Mouse (Mus musculus) hindbrain, embryonic 12.5 days (tissue): ENCODE measurements around the gene Pitpnb. TPM values are rescaled to one million over a fixed set of nuclear protein-coding genes. Genes with fewer than 3 reads are reported as not detected.

ENCODE experiments used
- ATAC-seq: fragments of 200-750 bp; cut with Nextera tagmentation; 2 replicates; pipeline ENCODE4 v1.8.0; 2017; ENCODE audit warnings: moderate TSS enrichment; ENCODE audit not compliant: low FRiP score
- H3K27ac ChIP-seq: fragments of 300-500 bp; sonication (generic); 2 replicates; pipeline ENCODE4 v1.5.1; 2016; ENCODE audit warnings: mild to moderate bottlenecking
- H3K27me3 ChIP-seq: fragments of 300-500 bp; sonication (generic); 2 replicates; pipeline ENCODE4 v1.6.1; 2016; ENCODE audit warnings: mild to moderate bottlenecking
- H3K36me3 ChIP-seq: fragments of 300-500 bp; sonication (generic); 2 replicates; pipeline ENCODE4 v1.6.1; 2016; ENCODE audit warnings: mild to moderate bottlenecking
- H3K4me1 ChIP-seq: fragments of 300-500 bp; sonication (generic); 2 replicates; pipeline ENCODE4 v1.6.1; 2016
- H3K4me2 ChIP-seq: fragments of 300-500 bp; sonication (generic); replicated peaks from 2 replicates; pipeline ENCODE4 v1.6.1; 2016; ENCODE audit warnings: mild to moderate bottlenecking
- H3K4me3 ChIP-seq: fragments of 300-500 bp; sonication (generic); 2 replicates; pipeline ENCODE4 v1.5.1; 2016; ENCODE audit warnings: mild to moderate bottlenecking
- H3K9ac ChIP-seq: fragments of 300-500 bp; sonication (generic); 2 replicates; pipeline ENCODE4 v1.6.1; 2016; ENCODE audit warnings: mild to moderate bottlenecking, moderate library complexity
- H3K9me3 ChIP-seq: fragments of 300-500 bp; sonication (generic); replicated peaks from 2 replicates; pipeline ENCODE4 v1.6.1; 2016; ENCODE audit warnings: mild to moderate bottlenecking
- WGBS: fragments of 180-500 bp; shearing (Covaris S2); methylation state at CpG from one replicate; pipeline ENCODE4 v1.1.7; 2016; 5-methylcytosine and 5-hydroxymethylcytosine counted together
- polyA plus RNA-seq: library from polyadenylated mRNA; unstranded; fragments of >200 nt; fragmentation: Nextera tagmentation; extraction: Ambion mirVana; gene quantifications from 2 replicates; pipeline ENCODE4 v1.2.1, GENCODE M21; 2016

Pitpnb gene
- 100 and 111 TPM in 2 replicates for polyA plus RNA-seq

DNA sequence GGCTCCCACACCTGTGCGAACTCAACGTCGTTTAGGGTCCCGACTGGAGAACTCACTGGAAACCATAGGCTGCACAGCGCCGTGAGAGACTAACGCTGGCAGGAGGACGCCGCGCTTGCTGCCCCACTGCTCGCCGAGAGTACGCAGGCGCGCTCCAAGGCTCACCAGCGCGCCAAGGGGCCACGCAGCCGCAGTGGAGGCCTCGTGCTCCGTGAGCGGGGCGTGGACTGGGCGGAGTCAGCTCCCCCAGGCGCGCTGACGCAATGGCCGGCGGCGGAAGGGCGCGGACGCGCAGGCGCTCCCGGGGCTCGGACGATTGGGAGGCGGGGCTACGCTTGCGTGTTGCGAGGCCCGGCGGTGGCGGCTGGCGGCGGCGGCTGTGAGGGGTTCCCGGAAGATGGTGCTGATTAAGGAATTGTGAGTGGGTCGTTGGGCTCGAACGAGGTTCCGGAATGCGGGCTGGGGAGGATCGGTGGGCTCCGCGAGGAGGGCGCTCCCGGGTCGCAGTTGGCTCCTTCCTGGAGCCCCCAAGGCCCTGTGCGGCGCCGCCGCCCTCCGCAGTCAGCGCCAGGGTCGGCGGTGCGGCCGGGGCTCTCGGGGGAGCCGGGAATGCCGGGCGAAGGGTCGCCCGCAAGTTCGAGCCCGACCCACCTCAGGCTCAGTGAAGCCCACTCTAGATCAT is at the start of gene Pitpnb:
Gene Pitpnb, plus strand, starts transcription at position 347 of the 682 bp plus-strand sequence.
- no peaks in the 10 kb centered on the region for H3K9me3 ChIP-seq

DNA sequence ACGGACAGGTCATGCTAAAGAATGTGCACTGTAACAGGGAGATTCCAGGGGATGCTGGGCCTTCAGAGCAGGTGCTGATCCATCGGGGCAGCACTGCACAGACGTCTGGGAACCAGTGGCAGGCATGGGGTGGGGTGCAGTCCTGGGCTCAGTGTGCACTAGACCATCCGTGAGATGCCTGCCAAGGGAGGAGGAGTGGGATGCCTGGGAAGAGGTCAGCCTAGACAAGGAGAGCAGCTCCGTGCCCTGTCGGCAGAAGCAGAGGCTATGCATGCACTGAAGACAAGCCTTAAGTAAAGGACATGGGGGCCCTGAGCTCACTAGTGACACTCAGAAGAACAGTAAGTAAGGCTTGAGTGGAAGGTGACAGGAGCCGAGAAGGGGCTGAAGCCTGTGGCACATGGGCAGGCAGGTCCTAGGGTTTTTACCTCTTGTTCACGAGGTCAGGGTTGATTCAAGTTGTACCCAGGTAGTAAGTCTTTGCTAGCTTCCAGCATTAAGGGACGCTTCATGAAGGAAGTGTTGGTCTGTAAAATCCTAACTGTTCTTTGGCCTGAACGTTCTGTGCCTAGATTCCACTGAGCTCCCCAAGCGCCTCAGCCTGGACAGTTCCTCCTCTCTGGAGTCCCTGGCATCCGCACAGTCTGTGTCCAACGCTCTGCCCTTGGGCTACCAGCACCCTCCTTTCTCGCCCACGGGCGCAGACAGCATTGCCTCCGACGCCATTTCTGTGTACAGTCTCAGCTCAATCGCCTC is 46.0 kb upstream of the Pitpnb start:
- Histone ChIP-seq H3K27ac (no peak overlapping the region), H3K9me3 (no peaks in the 10 kb centered on the region), H3K36me3 (peaks cover 66% of the 10 kb centered on the region), H3K4me3 (no peak overlapping the region), H3K4me2 (no peak overlapping the region), H3K27me3 (no peaks in the 10 kb centered on the region), H3K9ac (no peak overlapping the region), H3K4me1 (no peaks in the 10 kb centered on the region)
- no peak for ATAC-seq
- WGBS, result 87% methylated on average over 19 of the region's 19 CpGs

More for the DNA sequence above, at the start of gene Pitpnb:
- Histone ChIP-seq H3K4me1 (peaks cover 18% of the 10 kb centered on the region), H3K9ac (peak within 1 kb of the TSS; percentile 95), H3K27me3 (no peaks in the 10 kb centered on the region), H3K36me3 (peaks cover 12% of the 10 kb centered on the region), H3K27ac (peak within 1 kb of the TSS; percentile 83), H3K4me3 (peak within 1 kb of the TSS; percentile 95), H3K4me2 (peak within 1 kb of the TSS; percentile 84)
- peak; percentile 97 for ATAC-seq
- WGBS, result under 1% methylated on average over 77 of the region's 78 CpGs

DNA sequence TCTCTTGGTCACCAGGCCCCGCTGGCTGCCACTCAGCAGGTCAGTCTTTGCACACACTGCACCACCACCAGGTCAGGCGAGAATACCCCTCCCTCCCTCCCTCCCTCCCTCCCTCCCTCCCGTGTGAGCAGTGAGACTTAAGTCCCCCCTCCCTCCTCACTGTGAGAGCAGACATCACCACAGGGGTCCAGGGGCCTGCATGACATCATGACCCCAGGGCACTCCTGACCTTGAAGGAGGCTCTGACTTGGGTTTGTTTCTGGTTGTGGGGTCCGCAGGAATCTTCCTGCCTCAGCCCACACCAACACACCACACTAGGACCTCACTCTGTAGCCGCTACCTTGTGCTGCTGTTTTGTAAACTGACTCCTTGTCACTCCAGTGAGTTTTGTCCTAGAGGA is 43.0 kb upstream of the Pitpnb start:
- ATAC-seq, result no peak
- no peak overlapping the region for H3K4me2 ChIP-seq
- no peak overlapping the region for H3K4me3 ChIP-seq
- no peaks in the 10 kb centered on the region for H3K4me1 ChIP-seq
- H3K36me3 ChIP-seq, result peaks cover 39% of the 10 kb centered on the region
- no peak overlapping the region for H3K27ac ChIP-seq
- H3K9ac ChIP-seq, result no peak overlapping the region
- no peaks in the 10 kb centered on the region for H3K27me3 ChIP-seq
- WGBS, result 80% methylated on average over 4 of the region's 5 CpGs
- H3K9me3 ChIP-seq, result no peaks in the 10 kb centered on the region

DNA sequence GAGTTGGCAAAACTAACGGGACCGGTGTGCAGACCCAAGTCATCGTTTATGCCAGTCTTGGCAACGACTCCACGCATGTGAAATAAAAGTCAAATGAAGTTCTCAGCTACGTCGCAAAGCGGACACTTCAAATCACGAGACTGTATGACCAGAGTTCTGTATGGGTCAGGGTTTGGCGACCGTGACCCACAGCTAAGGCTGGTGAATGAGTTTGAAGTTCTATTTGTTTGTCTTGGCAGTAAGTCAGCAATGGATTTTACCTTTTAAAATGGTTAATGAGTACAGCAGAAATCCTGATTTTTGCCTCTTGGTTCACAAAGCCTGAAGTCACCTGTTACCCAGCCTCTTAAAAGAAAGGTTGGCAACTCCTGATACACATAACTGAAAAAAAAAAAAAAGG is 42.1 kb upstream of the Pitpnb start:
- H3K4me3 ChIP-seq, result no peak overlapping the region
- 93% methylated on average over 11 of the region's 11 CpGs for WGBS

DNA sequence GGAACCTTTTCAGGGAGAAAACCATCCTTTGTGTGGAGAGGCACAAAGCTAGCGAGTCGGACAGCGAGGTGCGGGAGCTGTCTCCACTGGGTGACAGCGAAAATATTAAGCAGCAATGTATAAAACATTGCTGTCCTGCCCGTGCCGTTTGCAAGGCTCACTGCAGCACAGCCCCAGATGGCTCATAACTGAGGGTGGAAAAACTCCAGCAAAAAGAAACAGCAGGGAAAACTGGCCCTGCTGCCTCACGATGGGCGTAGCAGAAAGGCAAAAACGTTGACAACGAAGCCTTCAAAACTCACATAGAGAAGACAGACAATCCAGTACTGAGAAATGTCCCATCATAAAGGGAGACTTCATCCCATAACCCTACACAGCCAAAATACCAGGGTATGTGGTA is 40.5 kb upstream of the Pitpnb start:
- ATAC-seq, result no peak

More for the DNA sequence above, 42.1 kb upstream of the Pitpnb start:
- H3K27me3 ChIP-seq, result no peaks in the 10 kb centered on the region
- no peak for ATAC-seq
- no peaks in the 10 kb centered on the region for H3K9me3 ChIP-seq
- no peaks in the 10 kb centered on the region for H3K4me1 ChIP-seq
- no peak overlapping the region for H3K27ac ChIP-seq
- H3K36me3 ChIP-seq, result peaks cover 30% of the 10 kb centered on the region
- H3K4me2 ChIP-seq, result no peak overlapping the region
- H3K9ac ChIP-seq, result no peak overlapping the region

DNA sequence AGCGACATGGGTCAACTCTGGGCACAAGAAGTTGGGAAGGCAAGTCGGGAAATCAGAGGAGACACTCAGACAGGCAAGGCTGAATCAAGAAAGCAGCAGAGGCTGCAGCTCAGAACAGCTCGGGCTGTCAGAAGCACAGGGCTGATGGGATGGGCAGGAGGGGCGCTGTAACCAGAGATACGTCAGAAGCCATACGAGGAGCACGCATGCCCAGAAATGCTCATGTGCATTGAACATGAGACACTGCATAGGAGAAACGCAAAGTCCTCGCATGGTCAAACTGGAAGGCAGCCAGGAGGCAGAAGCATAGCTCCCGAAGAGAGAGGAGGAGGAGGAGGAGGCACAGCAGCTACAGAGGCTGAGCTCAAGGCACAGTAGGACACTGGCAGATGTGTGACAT is 38.9 kb upstream of the Pitpnb start:
- no peak overlapping the region for H3K4me3 ChIP-seq
- ATAC-seq, result no peak
- no peaks in the 10 kb centered on the region for H3K27me3 ChIP-seq
- 58% methylated on average over 10 of the region's 10 CpGs for WGBS
- no peak overlapping the region for H3K27ac ChIP-seq
- H3K4me1 ChIP-seq, result no peaks in the 10 kb centered on the region
- H3K9me3 ChIP-seq, result no peaks in the 10 kb centered on the region
- no peak overlapping the region for H3K9ac ChIP-seq
- peak overlapping the region; percentile 22; the same call in 1 of the 2 replicates for H3K4me2 ChIP-seq
- peaks cover 7% of the 10 kb centered on the region for H3K36me3 ChIP-seq

More for the DNA sequence above, 40.5 kb upstream of the Pitpnb start:
- no peak overlapping the region for H3K4me2 ChIP-seq
- no peaks in the 10 kb centered on the region for H3K4me1 ChIP-seq
- H3K9me3 ChIP-seq, result no peaks in the 10 kb centered on the region
- WGBS, result 72% methylated on average over 11 of the region's 11 CpGs
- H3K36me3 ChIP-seq, result peaks cover 23% of the 10 kb centered on the region
- H3K27ac ChIP-seq, result no peak overlapping the region
- H3K27me3 ChIP-seq, result no peaks in the 10 kb centered on the region
- H3K4me3 ChIP-seq, result no peak overlapping the region
- H3K9ac ChIP-seq, result no peak overlapping the region

DNA sequence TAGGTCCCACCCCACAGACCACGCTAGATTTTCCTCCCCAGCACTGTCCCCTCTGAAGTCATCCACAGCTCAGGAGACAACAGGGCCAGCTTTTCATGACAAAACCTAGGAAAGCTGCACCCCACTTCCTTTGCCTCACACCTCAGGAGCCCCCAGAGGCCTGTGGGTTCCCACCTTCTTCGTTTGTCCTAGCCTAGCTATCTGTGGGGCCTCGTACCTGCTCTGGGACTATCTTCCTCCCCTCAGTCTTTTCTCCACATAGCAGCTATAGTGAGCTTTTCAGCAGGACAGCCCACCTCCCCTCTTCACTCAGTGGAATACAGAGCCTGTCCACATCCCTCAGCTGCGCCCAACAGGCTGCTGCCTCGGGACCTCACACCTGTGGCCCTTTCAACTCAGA is 32.8 kb upstream of the Pitpnb start:
- Histone ChIP-seq H3K4me2 (no peak overlapping the region), H3K9me3 (no peaks in the 10 kb centered on the region), H3K4me1 (no peaks in the 10 kb centered on the region), H3K27me3 (no peaks in the 10 kb centered on the region), H3K36me3 (no peaks in the 10 kb centered on the region), H3K27ac (no peak overlapping the region), H3K4me3 (no peak overlapping the region), H3K9ac (no peak overlapping the region)
- ATAC-seq, result no peak
- 70% methylated on average over 5 of the region's 5 CpGs for WGBS

DNA sequence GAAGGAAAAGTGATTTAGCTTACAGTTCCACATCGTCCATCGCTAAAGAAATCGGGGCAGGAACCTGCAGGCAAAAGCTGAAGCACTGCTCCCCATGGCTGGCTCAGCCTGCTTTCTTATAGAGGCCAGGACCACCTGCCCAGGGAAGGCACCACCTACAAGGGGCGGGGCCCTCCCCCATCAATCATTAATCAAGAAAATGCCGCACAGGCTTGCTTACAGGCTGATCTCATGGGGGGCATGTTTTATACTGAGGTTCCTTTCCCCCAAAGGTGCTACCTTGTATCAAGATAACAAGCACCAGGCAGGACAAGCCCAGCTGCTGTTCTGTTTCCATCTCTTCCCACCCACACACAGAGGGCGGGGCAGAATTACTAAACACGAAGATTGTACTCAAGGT is 31.9 kb upstream of the Pitpnb start:
- H3K4me1 ChIP-seq, result no peaks in the 10 kb centered on the region
- H3K4me3 ChIP-seq, result no peak overlapping the region
- H3K4me2 ChIP-seq, result no peak overlapping the region
- H3K9me3 ChIP-seq, result no peaks in the 10 kb centered on the region
- H3K27ac ChIP-seq, result no peak overlapping the region
- no peaks in the 10 kb centered on the region for H3K27me3 ChIP-seq
- H3K36me3 ChIP-seq, result no peaks in the 10 kb centered on the region
- ATAC-seq, result no peak
- WGBS, result 49% methylated on average over 7 of the region's 7 CpGs
- no peak overlapping the region for H3K9ac ChIP-seq

DNA sequence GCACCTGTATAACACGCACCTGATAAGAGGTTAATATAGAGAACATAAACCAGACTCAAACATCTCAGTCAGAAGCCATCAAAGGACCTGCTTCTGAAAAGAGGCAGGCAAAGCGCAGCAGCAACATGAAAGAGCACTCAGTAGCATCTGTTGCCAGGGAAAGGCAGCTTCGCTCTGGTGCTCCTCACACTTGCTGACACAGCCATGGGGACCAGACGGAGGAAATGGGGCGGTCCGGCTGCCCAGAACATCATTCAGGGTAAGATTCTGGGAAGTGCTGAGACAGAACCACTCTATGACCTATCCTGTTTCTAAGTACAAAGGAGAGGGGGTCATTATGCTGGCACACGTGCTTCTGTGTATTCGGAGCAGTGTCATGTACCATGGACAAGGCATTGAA is 29.8 kb upstream of the Pitpnb start:
- Histone ChIP-seq H3K36me3 (no peaks in the 10 kb centered on the region), H3K4me2 (no peak overlapping the region), H3K4me3 (no peak overlapping the region), H3K4me1 (no peaks in the 10 kb centered on the region), H3K27me3 (no peaks in the 10 kb centered on the region), H3K9ac (no peak overlapping the region), H3K27ac (no peak overlapping the region), H3K9me3 (0 out of 2 replicates have a peak, but pooled peaks cover 4% of the 10 kb centered on the region)
- whole genome bisulfite sequencing, result 78% methylated on average over 8 of the region's 8 CpGs
- ATAC-seq, result no peak

DNA sequence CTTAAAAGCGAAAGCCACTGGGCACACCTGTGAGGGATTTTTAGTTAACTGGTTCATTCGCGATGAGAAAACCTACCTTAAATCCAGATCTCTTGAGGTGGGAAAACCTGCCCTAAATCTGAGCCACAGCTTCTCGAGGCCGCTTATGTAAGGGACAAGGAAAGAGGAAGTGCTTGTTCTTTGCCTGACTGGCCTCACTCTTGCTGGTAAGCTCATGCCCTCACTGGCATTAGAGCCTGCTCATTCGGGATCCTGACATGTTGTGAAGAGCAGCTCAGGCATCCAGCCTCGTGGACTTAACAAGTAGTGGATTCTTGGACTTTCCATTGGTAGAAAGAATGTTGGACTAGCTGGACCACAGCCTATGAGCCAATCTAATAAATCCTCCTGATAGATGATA is 28.8 kb upstream of the Pitpnb start:
- no peak for ATAC-seq
- Histone ChIP-seq H3K27me3 (no peaks in the 10 kb centered on the region), H3K4me3 (no peak overlapping the region), H3K9ac (no peak overlapping the region), H3K36me3 (no peaks in the 10 kb centered on the region), H3K4me1 (no peaks in the 10 kb centered on the region), H3K4me2 (no peak overlapping the region), H3K9me3 (0 out of 2 replicates have a peak, but pooled peaks cover 4% of the 10 kb centered on the region), H3K27ac (no peak overlapping the region)
- 83% methylated on average over 7 of the region's 7 CpGs for WGBS

DNA sequence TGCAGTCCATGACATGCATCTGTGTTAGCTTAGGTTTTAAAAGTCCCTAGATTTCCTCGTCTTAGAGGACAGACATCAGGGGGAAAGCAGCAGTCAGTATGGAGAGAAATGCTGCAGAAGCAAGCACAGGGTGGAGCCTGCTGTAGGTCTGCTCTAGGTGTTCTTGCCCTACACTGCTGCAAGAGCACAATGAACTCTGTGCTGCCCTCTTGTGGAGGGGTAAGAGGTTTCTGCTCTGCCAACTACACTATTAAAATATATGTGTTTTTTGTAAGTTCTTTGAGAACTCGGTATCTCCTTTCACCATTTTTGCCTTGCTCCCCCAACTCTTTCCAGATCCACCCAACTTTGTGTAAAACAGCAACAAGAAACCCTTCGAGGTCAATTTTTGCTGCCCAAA is 25.8 kb upstream of the Pitpnb start:
- no peak overlapping the region for H3K4me3 ChIP-seq
- H3K4me2 ChIP-seq, result no peak overlapping the region
- no peaks in the 10 kb centered on the region for H3K36me3 ChIP-seq
- 86% methylated on average over 3 of the region's 3 CpGs for WGBS
- no peak overlapping the region for H3K27ac ChIP-seq
- no peaks in the 10 kb centered on the region for H3K27me3 ChIP-seq
- H3K9me3 ChIP-seq, result 0 out of 2 replicates have a peak, but pooled peaks cover 4% of the 10 kb centered on the region
- no peaks in the 10 kb centered on the region for H3K4me1 ChIP-seq
- no peak overlapping the region for H3K9ac ChIP-seq
- ATAC-seq, result no peak

DNA sequence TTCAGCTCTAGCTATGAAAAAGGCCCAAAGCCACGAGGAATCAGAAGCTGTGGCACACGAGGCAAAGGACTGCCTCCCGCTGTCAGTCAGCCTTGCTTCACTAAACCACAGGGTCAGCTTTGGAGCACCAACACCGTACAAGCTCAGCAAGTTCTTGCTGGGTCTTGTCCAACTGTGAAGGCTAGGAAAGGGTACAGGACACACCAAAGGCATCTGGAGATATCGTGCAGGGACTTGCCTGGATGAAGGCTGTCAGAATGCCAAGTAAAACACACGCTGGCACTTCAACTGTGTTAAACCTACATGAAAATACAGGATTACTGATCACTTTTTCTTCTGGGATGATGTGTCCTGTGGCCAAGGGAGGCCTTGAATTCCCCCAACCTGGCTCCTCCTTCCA is 20.4 kb upstream of the Pitpnb start:
- no peak for ATAC-seq
- no peaks in the 10 kb centered on the region for H3K36me3 ChIP-seq
- H3K27me3 ChIP-seq, result no peaks in the 10 kb centered on the region
- H3K4me2 ChIP-seq, result no peak overlapping the region
- no peak overlapping the region for H3K4me3 ChIP-seq
- H3K4me1 ChIP-seq, result no peaks in the 10 kb centered on the region
- peaks cover 8% of the 10 kb centered on the region; the same call in 1 of the 2 replicates for H3K9me3 ChIP-seq
- H3K9ac ChIP-seq, result no peak overlapping the region
- WGBS, result 75% methylated on average over 6 of the region's 6 CpGs
- H3K27ac ChIP-seq, result no peak overlapping the region
